Mouse (Mus musculus) lung, postnatal 0 days (tissue): ENCODE results near the gene Calm4. TPM values are rescaled to one million over a fixed set of nuclear protein-coding genes. Genes with fewer than 3 reads are reported as not detected.
A peak's percentile ranks its signal among the peaks of the same experiment; 100 is the strongest.
"Not testable (repeated sequence)": the region's sequence is repeated elsewhere in the genome, so short reads cannot be mapped to it uniquely, and the experiment has no call there.

Source experiments
- ATAC-seq: fragments of 200-750 bp; cut with Nextera tagmentation; 2 replicates; pipeline ENCODE4 v1.8.0; 2017; ENCODE audit warnings: moderate library complexity
- DNase-seq: peaks from one replicate; pipeline ENCODE4 v3.0.0-alpha.2; 2016; ENCODE audit warnings: low spot score
- H3K27ac ChIP-seq: fragments of 300-500 bp; sonication (generic); 2 replicates; pipeline ENCODE4 v1.5.1; 2014; ENCODE audit warnings: antibody characterized with exemption, mild to moderate bottlenecking, low read length, mixed read lengths
- H3K27me3 ChIP-seq: fragments of 300-500 bp; sonication (generic); replicated peaks from 2 replicates; pipeline ENCODE4 v1.6.1; 2014; ENCODE audit warnings: low read length, mixed read lengths; ENCODE audit not compliant: insufficient read depth
- H3K36me3 ChIP-seq: fragments of 300-500 bp; sonication (generic); 2 replicates; pipeline ENCODE4 v1.6.1; 2014; ENCODE audit warnings: low read length, mixed read lengths; ENCODE audit not compliant: insufficient read depth
- H3K4me1 ChIP-seq: fragments of 300-500 bp; sonication (generic); 2 replicates; pipeline ENCODE4 v1.6.1; 2014; ENCODE audit warnings: antibody characterized with exemption, low read depth, low read length, mixed read lengths; ENCODE audit not compliant: insufficient read depth
- H3K4me2 ChIP-seq: fragments of 300-500 bp; sonication (generic); replicated peaks from 2 replicates; pipeline ENCODE4 v1.6.1; 2014; ENCODE audit warnings: low read depth, mild to moderate bottlenecking, low read length, moderate library complexity, mixed read lengths
- H3K4me3 ChIP-seq: fragments of 300-500 bp; sonication (generic); 2 replicates; pipeline ENCODE4 v1.5.1; 2014; ENCODE audit warnings: low read depth, low read length
- H3K9ac ChIP-seq: fragments of 300-500 bp; sonication (generic); replicated peaks from 2 replicates; pipeline ENCODE4 v1.6.1; 2014; ENCODE audit warnings: low read depth, mild to moderate bottlenecking
- H3K9me3 ChIP-seq: fragments of 300-500 bp; sonication (generic); 2 replicates; pipeline ENCODE4 v1.6.1; 2016; ENCODE audit warnings: low read length, mixed read lengths
- CTCF ChIP-seq: IDR thresholded peaks from 2 replicates; pipeline ENCODE4 v1.5.1; 2016; ENCODE audit warnings: antibody characterized with exemption, mild to moderate bottlenecking
- EP300 ChIP-seq: IDR thresholded peaks from 2 replicates; pipeline ENCODE4 v1.6.1; 2016; ENCODE audit warnings: antibody characterized with exemption, mild to moderate bottlenecking, control low read depth
- WGBS: fragments of 180-500 bp; shearing (Covaris S2); extraction: QIAGEN DNeasy Blood & Tissue Kit; methylation state at CpG from one replicate; pipeline ENCODE4 v1.1.7; 2014; 5-methylcytosine and 5-hydroxymethylcytosine counted together
- polyA plus RNA-seq: library from polyadenylated mRNA; unstranded; fragments of >200 nt; fragmentation: Nextera tagmentation; extraction: Ambion mirVana; gene quantifications from 2 replicates; pipeline ENCODE4 v1.2.1, GENCODE M21; 2015

Gene Calm4
- polyA plus RNA-seq, 1 experiment from 2014 or later = not detected

GRCm38 (mm10) chr13:3825726-3826125, 11.8 kb upstream of the Calm4 start:
- Histone ChIP-seq H3K27me3 (no peaks in the 10 kb centered on the region), H3K27ac (no peak overlapping the region), H3K9me3 (no peaks in the 10 kb centered on the region), H3K4me2 (no peak overlapping the region), H3K4me3 (no peak overlapping the region), H3K36me3 (no peaks in the 10 kb centered on the region), H3K9ac (no peak overlapping the region), H3K4me1 (no peaks in the 10 kb centered on the region)
- no peak for ATAC-seq
- TF ChIP-seq EP300 = no peak
- no peak for TF ChIP-seq CTCF
- DNase-seq = no peak

DNA sequence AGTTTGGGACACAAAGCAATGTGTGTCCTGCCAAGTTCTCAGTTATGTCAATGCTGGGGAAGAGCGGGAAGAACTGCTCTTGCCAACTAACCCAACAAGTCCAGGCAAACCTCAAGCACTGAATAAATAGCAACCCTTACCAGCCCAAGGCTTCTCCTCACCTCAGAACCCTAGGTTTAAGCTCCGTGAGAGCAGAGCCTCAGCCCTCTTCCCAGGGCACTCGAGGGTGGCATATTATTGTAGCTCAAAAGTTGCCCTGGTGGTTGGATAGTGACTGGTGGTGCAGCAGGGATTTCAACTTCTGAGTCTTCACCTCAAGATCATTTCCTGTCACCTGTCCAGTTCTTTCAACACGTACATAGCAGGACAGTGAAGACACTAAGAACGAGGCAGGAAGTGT, 6.0 kb upstream of the Calm4 start:
- peak overlapping the region; percentile 78 for H3K27ac ChIP-seq
- WGBS = 51% methylated on average over 5 of the region's 5 CpGs
- no peaks in the 10 kb centered on the region for H3K9me3 ChIP-seq
- ATAC-seq = peak; percentile 55
- no peaks in the 10 kb centered on the region for H3K4me1 ChIP-seq
- no peak for TF ChIP-seq EP300
- TF ChIP-seq CTCF = no peak
- H3K36me3 ChIP-seq = no peaks in the 10 kb centered on the region
- H3K4me3 ChIP-seq = no peak overlapping the region
- no peak overlapping the region for H3K9ac ChIP-seq
- DNase-seq = peak; percentile 43
- no peaks in the 10 kb centered on the region for H3K27me3 ChIP-seq
- H3K4me2 ChIP-seq = no peak overlapping the region

GRCm38 (mm10) chr13:3831994-3832393, 5.6 kb upstream of the Calm4 start:
- no peak overlapping the region for H3K4me2 ChIP-seq
- no peaks in the 10 kb centered on the region for H3K36me3 ChIP-seq
- no peaks in the 10 kb centered on the region for H3K27me3 ChIP-seq
- H3K4me3 ChIP-seq = no peak overlapping the region
- H3K27ac ChIP-seq = peak overlapping the region; percentile 78
- 40% methylated on average over 1 of the region's 1 CpGs for WGBS
- TF ChIP-seq CTCF = no peak
- TF ChIP-seq EP300 = peak; percentile 81
- no peaks in the 10 kb centered on the region for H3K4me1 ChIP-seq
- H3K9me3 ChIP-seq = no peaks in the 10 kb centered on the region
- peak; percentile 93 for ATAC-seq
- peak; percentile 87 for DNase-seq
- no peak overlapping the region for H3K9ac ChIP-seq

DNA sequence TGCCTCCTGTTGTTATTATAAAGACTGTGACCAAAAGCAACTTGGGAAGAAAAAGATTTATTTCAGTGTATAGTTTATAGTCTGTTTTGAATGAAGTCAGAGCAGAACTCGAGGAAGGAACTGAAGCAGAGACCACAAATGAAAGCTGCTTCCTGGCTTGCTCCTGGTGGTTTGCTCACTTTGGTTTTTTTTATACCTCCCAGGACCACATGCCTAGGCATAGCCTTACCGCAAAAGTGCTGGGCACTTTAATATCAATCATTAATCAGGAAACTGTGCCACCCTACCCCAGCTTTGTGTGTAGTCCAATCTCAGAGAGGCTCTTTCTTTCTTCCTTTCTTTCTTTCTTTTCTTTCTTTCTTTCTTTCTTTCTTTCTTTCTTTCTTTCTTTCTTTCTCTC, 5.1 kb upstream of the Calm4 start:
- WGBS = 19% methylated on average over 2 of the region's 2 CpGs
- TF ChIP-seq CTCF (no peak), EP300 (no peak)
- peak; percentile 86 for ATAC-seq
- H3K4me1 ChIP-seq = no peaks in the 10 kb centered on the region
- H3K27me3 ChIP-seq = no peaks in the 10 kb centered on the region
- no peak overlapping the region for H3K4me3 ChIP-seq
- no peak overlapping the region for H3K4me2 ChIP-seq
- DNase-seq = peak; percentile 74
- H3K36me3 ChIP-seq = no peaks in the 10 kb centered on the region
- H3K9me3 ChIP-seq = no peaks in the 10 kb centered on the region
- no peak overlapping the region for H3K9ac ChIP-seq
- peak overlapping the region; percentile 78 for H3K27ac ChIP-seq

GRCm38 (mm10) chr13:3833644-3834043, 3.9 kb upstream of the Calm4 start:
- not testable (repeated sequence) for H3K36me3 ChIP-seq, H3K27ac ChIP-seq, H3K9me3 ChIP-seq, H3K9ac ChIP-seq, ATAC-seq, H3K27me3 ChIP-seq, H3K4me3 ChIP-seq, H3K4me1 ChIP-seq, H3K4me2 ChIP-seq, DNase-seq

DNA sequence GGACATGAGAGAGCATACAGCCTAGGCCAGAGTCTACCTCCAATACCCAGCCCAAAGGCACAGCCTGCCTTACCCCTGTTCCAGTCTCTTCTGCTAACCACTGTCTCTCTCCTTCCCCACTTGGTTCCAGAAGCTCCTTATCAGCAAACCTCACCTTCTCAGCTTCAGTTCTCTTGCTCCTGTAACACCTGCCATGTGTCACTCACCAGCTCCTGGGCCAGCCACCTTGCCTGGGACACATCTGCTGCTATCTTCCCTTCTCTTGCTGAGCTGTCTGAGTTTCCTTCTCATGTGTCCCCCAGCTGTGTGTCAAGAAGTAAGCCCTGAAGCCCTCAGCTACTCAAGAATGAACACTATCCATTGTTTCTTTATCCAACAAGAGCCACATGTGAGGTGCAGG, 3.1 kb downstream of the Calm4 start:
- H3K9me3 ChIP-seq, H3K4me3 ChIP-seq, H3K27ac ChIP-seq, H3K4me1 ChIP-seq, ATAC-seq, H3K27me3 ChIP-seq, H3K9ac ChIP-seq, DNase-seq, H3K4me2 ChIP-seq, H3K36me3 ChIP-seq: not testable (repeated sequence)

- Histone ChIP-seq H3K4me3 (no peak overlapping the region), H3K27ac (no peak overlapping the region), H3K9ac (no peak overlapping the region), H3K4me1 (no peaks in the 10 kb centered on the region), H3K4me2 (no peak overlapping the region), H3K9me3 (no peaks in the 10 kb centered on the region), H3K27me3 (no peaks in the 10 kb centered on the region), H3K36me3 (no peaks in the 10 kb centered on the region)
- DNase-seq (no peak), ATAC-seq (no peak)
- TF ChIP-seq EP300 (no peak), CTCF (no peak)
- WGBS = 100% methylated on average over 1 of the region's 1 CpGs
Observed at GRCm38 (mm10) chr13:3850330-3850729, 12.8 kb downstream of the Calm4 start.

DNA sequence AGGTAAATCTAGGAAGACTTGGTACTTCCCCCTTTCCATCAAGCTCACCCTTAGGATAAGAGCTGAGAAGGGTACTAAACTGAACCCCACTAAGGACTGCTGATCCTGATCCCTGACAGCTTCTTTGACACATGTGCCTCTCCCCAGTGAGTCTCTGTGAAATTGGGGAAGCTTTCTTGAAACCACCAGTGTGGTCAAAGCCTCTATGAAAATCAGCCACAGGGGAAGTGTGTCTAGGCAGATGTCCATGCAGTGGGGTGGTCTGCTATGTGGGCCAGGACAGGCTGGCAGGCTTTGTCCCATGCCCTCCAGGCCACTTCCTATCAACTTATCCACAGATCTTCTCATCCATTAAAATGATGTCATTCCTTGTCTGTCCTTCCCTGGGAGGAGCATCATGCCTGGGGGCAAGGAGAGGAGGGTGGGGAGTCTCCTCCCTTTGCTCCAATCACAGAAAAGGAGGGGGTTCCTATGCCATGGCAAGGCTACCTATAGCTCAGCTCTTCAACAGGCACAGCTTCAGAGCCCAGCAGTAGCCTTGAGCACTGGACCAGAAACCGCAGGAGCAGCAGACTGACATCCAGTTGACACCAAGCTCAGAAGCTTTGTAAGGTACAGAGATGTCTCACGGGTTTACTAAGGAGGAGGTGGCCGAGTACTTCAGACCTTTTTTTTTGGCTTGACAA, 16.2 kb downstream of the Calm4 start, which contains the start of gene Calm5:
Gene Calm5 (plus strand): TSS at position 526 of the 686 bp plus-strand sequence.
- not testable (repeated sequence) for H3K27me3 ChIP-seq, H3K36me3 ChIP-seq, ATAC-seq, DNase-seq, H3K27ac ChIP-seq, H3K4me2 ChIP-seq, H3K9me3 ChIP-seq, H3K9ac ChIP-seq, H3K4me3 ChIP-seq, H3K4me1 ChIP-seq
- WGBS = 86% methylated on average over 3 of the region's 3 CpGs
